Mouse (Mus musculus) T-cell, adult 66 days (primary cell): ENCODE data around the gene 1300017J02Rik. TPM values are rescaled to one million over a fixed set of nuclear protein-coding genes. Genes with fewer than 3 reads are reported as not detected.

ENCODE experiments used
- total RNA-seq, 2 experiments: library from RNA; stranded (reverse); gene quantifications; 3 replicates in 1 of 2; 4 replicates in 1 of 2; pipeline ENCODE4 v1.2.4; 2023

1300017J02Rik gene
- total RNA-seq, result 1 to 10 TPM in 1 of 2 experiments, not detected in 1; 3.0 TPM

GRCm38 (mm10) chr9:103304927-103305326, at the start of gene 1300017J02Rik, which contains the start of gene Topbp1:
1300017J02Rik (minus strand) TSS chr9:103305082.
Topbp1 (plus strand) TSS chr9:103305215.

GRCm38 (mm10) chr9:103230151-103230951, 74.5 kb downstream of the 1300017J02Rik start, which contains the start of the genes Gm20425 and Trf:
Gm20425 (minus strand) TSS chr9:103230307.
Trf (minus strand) TSS chr9:103230444.

GRCm38 (mm10) chr9:103201561-103202260, 103.2 kb downstream of the 1300017J02Rik start, which contains the start of gene Srprb:
Srprb (minus strand) TSS chr9:103202137.

Other genes starting within 250 kb of the 1300017J02Rik start
- gene Rab6b, start 193.3 kb downstream of the 1300017J02Rik start, total RNA-seq, result 1 to 10 TPM; 2.1 to 2.5 TPM
- gene Srprb, start 102.9 kb downstream of the 1300017J02Rik start, total RNA-seq, result 10 to 100 TPM; 24.8 to 25.6 TPM
- gene Gm20425, start 74.8 kb downstream of the 1300017J02Rik start, total RNA-seq, result not detected
- 10 to 100 TPM; 12.8 to 14.0 TPM for gene Trf, start 74.6 kb downstream of the 1300017J02Rik start, total RNA-seq
- 10 to 100 TPM; 79.2 to 84.5 TPM for gene Topbp1, start 133 bp upstream of the 1300017J02Rik start, total RNA-seq
- 100 to 1,000 TPM in 1 of 2 experiments, 10 to 100 TPM in 1; 95.3 to 108 TPM for gene Cdv3, start 60.8 kb upstream of the 1300017J02Rik start, total RNA-seq
- 1 to 10 TPM in 1 of 2 experiments, not detected in 1; 1.0 TPM for gene Bfsp2, start 175.3 kb upstream of the 1300017J02Rik start, total RNA-seq